Mouse (Mus musculus) colon, adult 2 months (tissue): ENCODE measurements around the gene Acvr1. TPM values are rescaled to one million over a fixed set of nuclear protein-coding genes. Genes with fewer than 3 reads are reported as not detected.

Source experiments
- polyA plus RNA-seq: library from polyadenylated mRNA; depleted of rRNA; stranded (reverse); fragments of >200 nt; gene quantifications from 2 replicates; pipeline ENCODE4 v1.2.3, GENCODE M21; 2012; rRNA removed

Gene Acvr1
- polyA plus RNA-seq, result 3.8 and 4.8 TPM in 2 replicates

DNA sequence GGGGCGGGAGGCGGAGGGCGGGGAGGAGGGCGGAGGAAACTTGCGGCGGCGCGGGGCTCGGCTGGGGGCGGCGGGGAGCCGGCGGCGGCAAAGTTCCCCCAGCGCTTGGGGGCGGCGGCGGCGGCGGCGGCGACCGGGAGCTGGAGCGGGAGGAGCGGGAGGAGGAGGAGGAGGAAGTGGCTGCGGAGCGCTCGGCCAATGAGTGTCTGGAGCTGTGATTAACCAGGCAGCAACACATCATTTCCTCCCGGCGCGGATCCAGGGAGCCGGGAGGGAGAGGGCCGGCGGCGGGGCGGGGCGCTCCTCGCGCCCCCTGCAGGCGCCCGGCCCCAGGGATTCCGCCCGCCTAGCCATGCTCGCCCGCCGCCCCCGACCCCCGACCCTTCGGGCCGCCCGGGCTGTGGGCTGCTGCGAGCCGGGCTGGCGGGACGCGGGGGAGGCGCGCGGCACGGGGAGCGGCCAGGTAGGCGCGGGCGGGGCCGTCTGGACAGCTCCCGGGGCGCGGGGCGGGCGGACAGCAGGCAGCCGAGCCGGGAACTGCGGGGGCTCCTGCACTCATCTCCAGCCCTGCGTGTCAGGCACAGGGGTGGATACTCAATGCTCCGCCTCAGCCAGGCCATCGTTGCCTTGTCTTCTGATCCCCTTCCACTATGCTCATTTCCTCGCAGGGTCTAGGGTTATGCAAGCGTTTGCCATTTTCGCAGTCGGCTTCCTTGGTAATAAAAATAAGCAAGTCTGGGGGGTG is at the start of gene Acvr1, which contains the start of gene Upp2:
Gene Acvr1, minus strand, starts transcription at position 92 of the 745 bp plus-strand sequence.
Gene Upp2, plus strand, starts transcription at position 233 of the 745 bp plus-strand sequence.

GRCm38 (mm10) chr2:58469816-58470215 is 97.1 kb downstream of the Acvr1 start, which contains the start of gene Gm17409:
Gene Gm17409 (plus strand): TSS chr2:58470116.

DNA sequence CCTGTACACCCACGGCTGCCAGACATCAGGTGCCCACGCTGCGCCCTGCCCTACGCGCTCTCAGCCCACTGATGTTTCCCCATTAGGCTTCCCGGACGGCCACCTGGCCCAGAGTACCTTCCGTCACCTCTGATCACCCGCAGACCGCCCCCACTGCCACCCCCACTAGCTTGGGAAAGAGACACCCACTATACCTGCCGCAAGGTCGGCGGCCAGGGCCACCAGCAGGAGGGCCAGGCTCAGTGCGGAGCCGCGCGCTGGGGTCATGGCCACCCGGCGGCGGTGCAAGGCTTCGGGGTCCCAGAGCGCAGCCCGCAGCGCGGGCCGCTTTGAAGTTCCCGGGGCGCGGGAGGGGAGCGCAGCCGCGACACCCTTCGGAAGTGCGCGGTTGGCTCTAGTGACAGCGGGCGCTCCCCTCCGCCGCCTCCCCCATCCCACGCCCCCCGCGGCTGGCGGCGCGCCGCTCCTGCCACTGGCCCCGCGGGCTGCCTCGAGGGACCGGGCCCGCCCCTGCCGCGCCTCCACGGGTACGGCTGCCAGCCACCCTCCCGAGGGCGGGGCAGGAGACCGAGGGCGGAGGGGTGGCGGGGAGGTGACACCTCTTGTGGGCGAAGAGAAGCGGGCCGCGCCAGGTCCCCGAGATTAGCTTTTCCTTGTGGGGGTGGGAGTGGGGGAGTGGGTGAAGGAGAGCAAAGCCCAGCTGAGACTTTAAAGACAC is 209.4 kb downstream of the Acvr1 start, which contains the start of gene Acvr1c:
Gene Acvr1c, minus strand, starts transcription at position 482 of the 718 bp plus-strand sequence.

Other genes with a start within 250 kb of the Acvr1 start
- 0.73 and 0.89 TPM in 2 replicates for gene Acvr1c, start 209.3 kb downstream of the Acvr1 start, polyA plus RNA-seq
- not detected in 2 replicates for gene Gm17409, start 97.0 kb downstream of the Acvr1 start, polyA plus RNA-seq
- 11.9 and 14.5 TPM in 2 replicates for gene Upp2, start 141 bp upstream of the Acvr1 start, polyA plus RNA-seq